1 mouse cellular context compared by ENCODE assay signal in genomic region chr12:111443011-111443870, GRCm38 (mm10).
TF ChIP-seq lines count a peak whose summit lies in the region.

No protein-coding gene starts in this region.

TF ChIP-seq in MEL, 35 proteins besides CTCF, POLR2A, EP300 and RAD21 (continued from another document):
- TF ChIP-seq GATA1 (IDR thresholded peaks at IDR 0.05; ENCODE audit: low read depth, low read length): peak; percentile 95
- TF ChIP-seq ELF1 (IDR thresholded peaks at IDR 0.05; ENCODE audit: low read depth, low read length): peak; percentile 71; the same call in 1 of the 2 replicates
- no peak; the same call in 1 of the 2 replicates for TF ChIP-seq MAX (IDR thresholded peaks at IDR 0.05; ENCODE audit: low read length)
- TF ChIP-seq ETS1 (IDR thresholded peaks at IDR 0.05; ENCODE audit: low read depth, low read length): peak; percentile 84
- peak; percentile 7; the same call in 1 of the 2 replicates for TF ChIP-seq MEF2A (IDR thresholded peaks at IDR 0.05; ENCODE audit: extremely low read depth, insufficient replicate concordance, low read depth, low read length, poor library complexity, severe bottlenecking)
